Mouse (Mus musculus) embryonic fibroblast, embryonic 13.5 days (primary cell): Measurements from ENCODE around the gene Sphk2. TPM values are rescaled to one million over a fixed set of nuclear protein-coding genes. Genes with fewer than 3 reads are reported as not detected.
"Not testable (repeated sequence)": the region's sequence is repeated elsewhere in the genome, so short reads cannot be mapped to it uniquely, and the experiment has no call there.

Experiments
- H3K27ac ChIP-seq: 2 replicates; pipeline ENCODE4 v1.5.1; 2012; ENCODE audit warnings: low read length, control low read depth, inconsistent platforms; ENCODE audit not compliant: insufficient read depth
- H3K4me1 ChIP-seq: 2 replicates; pipeline ENCODE4 v1.6.1; 2011; ENCODE audit warnings: low read length; ENCODE audit not compliant: control insufficient read depth, insufficient read depth
- H3K4me3 ChIP-seq: 2 replicates; pipeline ENCODE4 v1.5.1; 2011; ENCODE audit warnings: mild to moderate bottlenecking, control low read depth, low read length; ENCODE audit not compliant: insufficient read depth
- CTCF ChIP-seq: IDR thresholded peaks from 2 replicates; pipeline ENCODE4 v1.5.1; 2011; ENCODE audit warnings: mild to moderate bottlenecking, control low read depth, low read length, moderate library complexity, borderline replicate concordance; ENCODE audit not compliant: insufficient read depth
- POLR2A ChIP-seq: IDR thresholded peaks from 2 replicates; pipeline ENCODE4 v1.6.1; 2011; ENCODE audit warnings: low read depth, mild to moderate bottlenecking, control low read depth, low read length, moderate library complexity
- polyA plus RNA-seq: library from polyadenylated mRNA; stranded (reverse); fragments of >200 nt; gene quantifications from 2 replicates; pipeline ENCODE4 v1.2.4, GENCODE M21; 2011; ENCODE audit warnings: low read depth; ENCODE audit not compliant: missing spikeins, insufficient read length

Gene Sphk2
- polyA plus RNA-seq, 1 experiment = 19.0 TPM

DNA sequence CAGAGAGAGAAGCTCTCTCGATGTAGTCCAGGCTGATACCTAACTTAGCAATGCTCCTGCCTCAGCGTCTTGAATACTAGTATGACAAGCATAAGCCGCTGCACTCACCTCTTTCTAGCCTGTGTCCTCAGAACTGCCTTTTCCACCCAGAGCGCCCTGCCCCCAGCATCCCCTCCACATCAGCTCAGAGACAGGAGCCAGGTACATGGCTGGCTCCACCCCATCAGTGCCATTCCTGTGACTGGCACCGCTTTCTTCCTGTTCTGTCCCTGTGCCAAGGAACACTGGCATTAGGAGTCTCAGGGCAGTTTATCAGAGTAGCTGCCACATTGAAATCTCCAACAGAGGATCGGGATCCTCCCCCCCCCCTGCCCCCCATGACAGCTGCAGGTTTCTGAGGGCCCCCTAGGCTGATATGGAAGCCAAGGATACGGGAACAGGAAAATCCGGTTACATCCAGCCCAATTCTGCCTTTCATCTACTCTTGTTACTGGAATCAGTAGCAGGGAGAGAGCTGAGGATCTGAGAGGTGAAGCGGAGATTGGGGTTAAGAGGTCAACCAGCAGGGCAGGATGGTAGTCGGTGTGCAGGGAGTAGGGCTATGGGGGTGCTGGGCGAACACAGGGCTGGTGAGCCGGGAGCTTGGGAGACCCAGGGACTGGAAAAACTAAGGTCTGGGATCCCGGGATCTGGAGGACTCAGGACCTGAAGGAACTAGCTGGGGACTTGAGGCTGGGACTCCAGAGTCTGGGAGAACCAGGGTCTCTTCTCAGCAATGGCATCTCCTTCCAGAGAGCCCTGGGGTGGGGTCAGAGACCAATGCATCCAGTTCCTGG, 52.3 kb downstream of the Sphk2 start:
- no peak overlapping the region for H3K27ac ChIP-seq

DNA sequence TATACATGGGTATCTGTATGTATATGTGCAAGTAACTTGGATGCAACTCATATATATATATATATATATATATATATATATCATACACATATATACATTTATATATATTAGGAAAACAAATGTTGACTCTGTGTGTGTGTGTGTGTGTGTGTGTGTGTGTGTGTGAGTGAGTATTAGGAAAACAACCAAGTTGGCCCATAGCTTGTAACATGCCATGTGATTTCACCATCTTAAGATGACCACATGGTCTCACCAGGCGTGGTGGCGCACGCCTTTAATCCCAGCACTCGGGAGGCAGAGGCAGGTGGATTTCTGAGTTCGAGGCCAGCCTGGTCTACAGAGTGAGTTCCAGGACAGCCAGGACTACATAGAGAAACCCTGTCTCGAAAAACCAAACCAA, 56.1 kb downstream of the Sphk2 start:
- not testable (repeated sequence) for H3K4me1 ChIP-seq, H3K4me3 ChIP-seq, H3K27ac ChIP-seq

More for the DNA sequence above, 52.3 kb downstream of the Sphk2 start:
- no peaks in the 10 kb centered on the region for H3K4me1 ChIP-seq
- H3K4me3 ChIP-seq = no peak overlapping the region
- TF ChIP-seq CTCF (no peak), POLR2A (no peak)

DNA sequence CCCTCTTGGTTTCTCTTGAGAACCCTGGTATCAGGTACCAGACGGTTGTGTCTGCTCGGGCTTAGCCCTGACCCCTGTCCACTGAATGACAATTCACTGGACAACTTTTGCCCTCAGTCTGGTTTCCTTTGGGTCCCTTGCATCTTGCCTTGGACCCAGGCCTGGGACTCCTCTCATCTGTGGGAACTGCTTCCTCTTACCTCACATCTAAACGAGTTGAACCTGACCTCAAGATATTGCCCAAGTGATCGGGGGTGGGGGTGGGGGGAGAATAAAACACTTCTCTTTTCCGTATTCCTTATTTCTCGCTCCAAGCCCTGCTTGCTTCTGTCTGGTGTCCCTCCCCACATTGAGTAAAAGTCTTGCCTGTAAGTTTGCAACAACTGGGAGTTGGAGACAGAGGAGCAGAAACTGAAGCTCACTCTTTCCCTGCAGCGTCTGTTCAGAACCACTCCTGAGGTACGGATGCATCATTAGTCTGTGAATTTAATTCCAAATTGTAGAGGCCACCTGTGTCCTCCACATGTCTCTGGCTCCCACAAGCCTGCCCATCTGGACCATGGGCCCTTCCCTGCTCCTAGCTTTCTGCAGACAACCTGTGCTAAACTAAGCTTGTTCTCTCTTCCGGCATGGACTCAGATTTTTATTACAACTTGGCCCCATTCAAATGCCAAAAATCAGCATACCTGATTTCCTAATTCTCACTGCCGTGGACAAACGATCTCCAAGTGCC, 56.9 kb downstream of the Sphk2 start:
- TF ChIP-seq CTCF = no peak
- no peak for TF ChIP-seq POLR2A
- Histone ChIP-seq H3K4me1 (no peaks in the 10 kb centered on the region), H3K27ac (no peak overlapping the region), H3K4me3 (no peak overlapping the region)

Other genes starting within 250 kb of the Sphk2 start
- gene Tulp2, start 236.1 kb downstream of the Sphk2 start, polyA plus RNA-seq = not detected in 2 replicates
- not detected in 2 replicates for gene Gm45808, start 231.2 kb downstream of the Sphk2 start, polyA plus RNA-seq
- 0.68 and 1.2 TPM in 2 replicates for gene Dhdh, start 229.2 kb downstream of the Sphk2 start, polyA plus RNA-seq
- 409 and 447 TPM in 2 replicates for gene Nucb1, start 207.6 kb downstream of the Sphk2 start, polyA plus RNA-seq
- 31.7 and 35.9 TPM in 2 replicates for gene Ppp1r15a, start 191.7 kb downstream of the Sphk2 start, polyA plus RNA-seq
- gene Plekha4, start 191.7 kb downstream of the Sphk2 start, polyA plus RNA-seq = 9.1 and 11.4 TPM in 2 replicates
- not detected in 2 replicates for gene Hsd17b14, start 163.1 kb downstream of the Sphk2 start, polyA plus RNA-seq
- gene Bcat2, start 147.8 kb downstream of the Sphk2 start, polyA plus RNA-seq = 25.7 and 30.6 TPM in 2 replicates
- gene Fgf21, start 102.5 kb downstream of the Sphk2 start, polyA plus RNA-seq = 1.4 and 5.2 TPM in 2 replicates
- not detected in 2 replicates for gene Fut1, start 100.7 kb downstream of the Sphk2 start, polyA plus RNA-seq
- not detected in 2 replicates for gene Izumo1, start 96.2 kb downstream of the Sphk2 start, polyA plus RNA-seq
- 0.15 and 0.37 TPM in 2 replicates for gene Rasip1, start 90.5 kb downstream of the Sphk2 start, polyA plus RNA-seq
- gene Mamstr, start 78.0 kb downstream of the Sphk2 start, polyA plus RNA-seq = 0.70 and 1.8 TPM in 2 replicates
- gene Fut2, start 51.6 kb downstream of the Sphk2 start, polyA plus RNA-seq = not detected in 2 replicates
- gene Ntn5, start 34.0 kb downstream of the Sphk2 start, polyA plus RNA-seq = 0.58 TPM in 1 of 2 replicates, not detected in the other
- gene Sec1, start 23.6 kb downstream of the Sphk2 start, polyA plus RNA-seq = 0.21 TPM in 1 of 2 replicates, not detected in the other
- 6.6 and 6.8 TPM in 2 replicates for gene Car11, start 18.2 kb downstream of the Sphk2 start, polyA plus RNA-seq
- 15.9 and 17.0 TPM in 2 replicates for gene Dbp, start 12.9 kb downstream of the Sphk2 start, polyA plus RNA-seq
- 1,118 and 1,143 TPM in 2 replicates for gene Rpl18, start 2.5 kb downstream of the Sphk2 start, polyA plus RNA-seq
- gene Fam83e, start 3.2 kb upstream of the Sphk2 start, polyA plus RNA-seq = not detected in 2 replicates
- not detected in 2 replicates for gene Spaca4, start 7.8 kb upstream of the Sphk2 start, polyA plus RNA-seq
- gene Lmtk3, start 65.7 kb upstream of the Sphk2 start, polyA plus RNA-seq = 5.5 and 8.7 TPM in 2 replicates
- 0.44 TPM in 1 of 2 replicates, not detected in the other for gene Sult2b1, start 66.7 kb upstream of the Sphk2 start, polyA plus RNA-seq
- gene Cyth2, start 96.6 kb upstream of the Sphk2 start, polyA plus RNA-seq = 63.7 and 69.6 TPM in 2 replicates
- not detected in 2 replicates for gene Kcnj14, start 106.8 kb upstream of the Sphk2 start, polyA plus RNA-seq
- 13.5 and 17.6 TPM in 2 replicates for gene Grwd1, start 112.9 kb upstream of the Sphk2 start, polyA plus RNA-seq
- 283 and 303 TPM in 2 replicates for gene Kdelr1, start 154.8 kb upstream of the Sphk2 start, polyA plus RNA-seq
- gene Grin2d, start 160.4 kb upstream of the Sphk2 start, polyA plus RNA-seq = 1.8 and 2.1 TPM in 2 replicates
- not detected in 2 replicates for gene Syngr4, start 178.7 kb upstream of the Sphk2 start, polyA plus RNA-seq
- 18.0 and 21.2 TPM in 2 replicates for gene Tmem143, start 178.9 kb upstream of the Sphk2 start, polyA plus RNA-seq
- gene Emp3, start 203.4 kb upstream of the Sphk2 start, polyA plus RNA-seq = 373 and 394 TPM in 2 replicates
- gene Ccdc114, start 206.1 kb upstream of the Sphk2 start, polyA plus RNA-seq = 0.73 and 1.1 TPM in 2 replicates